ENCODE assay signal across 8 mouse cellular contexts in genomic region chr12:85200929-85201829, GRCm38 (mm10). TPM values are rescaled to one million over a fixed set of nuclear protein-coding genes. Genes with fewer than 3 reads are reported as not detected.
DNase-seq lines count a peak whose midpoint lies in the region; ATAC-seq and TF ChIP-seq lines count a peak whose summit lies in the region.

No protein-coding gene starts in this region.

- no peak overlapping the region for H3K27ac ChIP-seq in ES-Bruce4 (ENCODE audit: insufficient read depth, low read length)
- peak overlapping the region; percentile 64; the same call in 1 of the 2 replicates for H3K27ac ChIP-seq in forebrain, embryonic 14.5 days (ENCODE audit: low read depth, low read length)

- peaks cover 2% of the 10 kb centered on the region for H3K4me1 ChIP-seq in ES-Bruce4 (ENCODE audit: control insufficient read depth, insufficient read depth, low read length)
- H3K4me1 ChIP-seq in forebrain, embryonic 14.5 days (ENCODE audit: control insufficient read depth, insufficient read depth, low read length), result peaks cover 7% of the 10 kb centered on the region; the same call in 1 of the 2 replicates

- WGBS in forebrain, embryonic 14.5 days, result 8% methylated on average over 24 of the region's 24 CpGs

- H3K4me2 ChIP-seq in forebrain, embryonic 14.5 days (ENCODE audit: low read length), result peak overlapping the region; percentile 20

- intact Hi-C loops in heart, postnatal 25 days (cut with DNase I), result no loop called here

- peak; percentile 60 to 63 for DNase-seq in cerebellum, postnatal 10 days
- no peak for DNase-seq in cerebellum, adult 8-10 months
- DNase-seq in forebrain, embryonic 14.5 days (ENCODE audit: low spot score), result peak; percentile 61
- peak; percentile 64 for DNase-seq in lung, postnatal 25 days (ENCODE audit: low spot score)
- DNase-seq in ovary, adult 18-20 months (ENCODE audit: low spot score), result no peak
- DNase-seq in frontal cortex, postnatal 25 days (ENCODE audit: low spot score in 2 of 2), result no peak
- no peak for DNase-seq in heart, postnatal 25 days (ENCODE audit: low spot score)

- no peak for TF ChIP-seq POLR2A in ES-Bruce4 (IDR thresholded peaks at IDR 0.05; ENCODE audit: insufficient read depth, low read length)

- H3K9me3 ChIP-seq in ES-Bruce4 (replicated peaks; ENCODE audit: control insufficient read depth, insufficient read depth, low read length, poor library complexity, severe bottlenecking), result no peaks in the 10 kb centered on the region
- no peaks in the 10 kb centered on the region for H3K9me3 ChIP-seq in forebrain, embryonic 14.5 days (replicated peaks; ENCODE audit: control insufficient read depth, low read length)

- TF ChIP-seq CTCF in ES-Bruce4 (IDR thresholded peaks at IDR 0.05; ENCODE audit: low read depth, low read length), result no peak

- no peak for TF ChIP-seq EP300 in ES-Bruce4 (IDR thresholded peaks at IDR 0.05; ENCODE audit: insufficient read depth, low read depth, low read length)

- H3K27me3 ChIP-seq in ES-Bruce4 (ENCODE audit: control insufficient read depth, insufficient read depth, low read length, poor library complexity, severe bottlenecking), result no peaks in the 10 kb centered on the region
- H3K27me3 ChIP-seq in forebrain, embryonic 14.5 days (replicated peaks; ENCODE audit: control insufficient read depth, insufficient read depth, low read length), result no peaks in the 10 kb centered on the region

- ATAC-seq in forebrain, embryonic 14.5 days, result peak; percentile 85

- H3K36me3 ChIP-seq in ES-Bruce4 (ENCODE audit: control insufficient read depth, insufficient read depth, low read length, poor library complexity, severe bottlenecking), result no peaks in the 10 kb centered on the region
- no peaks in the 10 kb centered on the region for H3K36me3 ChIP-seq in forebrain, embryonic 14.5 days (ENCODE audit: control insufficient read depth, insufficient read depth, low read length)

- H3K4me3 ChIP-seq in ES-Bruce4 (ENCODE audit: low read depth, low read length), result peak overlapping the region; percentile 41
- no peak overlapping the region for H3K4me3 ChIP-seq in forebrain, embryonic 14.5 days (ENCODE audit: low read depth, low read length)

- H3K9ac ChIP-seq in ES-Bruce4 (ENCODE audit: low read depth, poor library complexity, severe bottlenecking), result peak overlapping the region; percentile 25
- H3K9ac ChIP-seq in forebrain, embryonic 14.5 days (ENCODE audit: low read length), result peak overlapping the region; percentile 13

RNA-seq across cellular contexts. Expression of gene Eif2b2, which starts 18.1 kb away (rescaled TPM):
- 58.0 and 71.6 TPM in 2 replicates for polyA plus RNA-seq in ES-Bruce4 (2011; ENCODE audit: insufficient read depth, insufficient read length, low read depth, missing spikeins)
- polyA plus RNA-seq in forebrain, embryonic 14.5 days (2014; fragmentation: Nextera tagmentation; extraction: Ambion mirVana), result 95.5 and 102 TPM in 2 replicates
- 10 to 100 TPM; 48.2 to 49.3 TPM for total RNA-seq in heart, postnatal 25 days (2021)

RNA-seq across cellular contexts. Expression of gene Pgf, which starts 23.6 kb away (rescaled TPM):
- 5.5 and 5.8 TPM in 2 replicates for polyA plus RNA-seq in ES-Bruce4 (2011; ENCODE audit: insufficient read depth, insufficient read length, low read depth, missing spikeins)
- polyA plus RNA-seq in forebrain, embryonic 14.5 days (2014; fragmentation: Nextera tagmentation; extraction: Ambion mirVana), result 6.7 and 7.2 TPM in 2 replicates
- 1 to 10 TPM; 3.3 to 4.4 TPM for total RNA-seq in heart, postnatal 25 days (2021)

RNA-seq across cellular contexts. Expression of gene Rps6kl1, which starts 50.1 kb away (rescaled TPM):
- polyA plus RNA-seq in ES-Bruce4 (2011; ENCODE audit: insufficient read depth, insufficient read length, low read depth, missing spikeins), result 3.0 and 3.8 TPM in 2 replicates
- 11.7 and 16.6 TPM in 2 replicates for polyA plus RNA-seq in forebrain, embryonic 14.5 days (2014; fragmentation: Nextera tagmentation; extraction: Ambion mirVana)
- total RNA-seq in heart, postnatal 25 days (2021), result 1 to 10 TPM; 2.6 to 4.3 TPM

Comparison
In these comparisons a context has a peak if more than half of its experiments do, and no peak if none do; other contexts are left out.
1. DNase-seq: peak in cerebellum, postnatal 10 days (2 of 2), forebrain, embryonic 14.5 days (single experiment) and lung, postnatal 25 days (single experiment); none in cerebellum, adult 8-10 months (single experiment), ovary, adult 18-20 months (single experiment), frontal cortex, postnatal 25 days (0 of 2) and heart, postnatal 25 days (single experiment).